Mouse (Mus musculus): Measurements from ENCODE around the gene Itga11. TPM values are rescaled to one million over a fixed set of nuclear protein-coding genes. Genes with fewer than 3 reads are reported as not detected.

The Itga11 gene
- polyA plus RNA-seq, 1 experiment from 2014 or later, result 0.45 TPM

- no peaks in the 10 kb centered on the region for H3K9me3 ChIP-seq (replicated peaks; ENCODE audit: low read length)
- no peak overlapping the region for H3K9ac ChIP-seq (ENCODE audit: low read depth, low read length)
- no peak overlapping the region for H3K4me3 ChIP-seq (replicated peaks; ENCODE audit: low read depth, low read length)
- no peaks in the 10 kb centered on the region for H3K36me3 ChIP-seq (ENCODE audit: insufficient read depth, low read length)
- 18% methylated on average over 2 of the region's 2 CpGs for WGBS
- ATAC-seq (replicated peaks; ENCODE audit: low FRiP score, low read depth) (no peak), DNase-seq (ENCODE audit: low spot score) (no peak)
- no peaks in the 10 kb centered on the region for H3K27me3 ChIP-seq (ENCODE audit: insufficient read depth, low read length)
- no peak for TF ChIP-seq CTCF (IDR thresholded peaks at IDR 0.05; ENCODE audit: low read depth)
- H3K4me1 ChIP-seq (replicated peaks; ENCODE audit: insufficient read depth, low read length), result no peaks in the 10 kb centered on the region
- no peak overlapping the region for H3K4me2 ChIP-seq (ENCODE audit: low read length)
- H3K27ac ChIP-seq, result no peak overlapping the region
Measured at GRCm38 (mm10) chr9:62663443-62663842, 14.2 kb upstream of the Itga11 start.

GRCm38 (mm10) chr9:62664115-62664725 lies 13.4 kb upstream of the Itga11 start:
- no peak overlapping the region for H3K9ac ChIP-seq (ENCODE audit: low read depth, low read length)
- H3K27me3 ChIP-seq (ENCODE audit: insufficient read depth, low read length), result no peaks in the 10 kb centered on the region
- no peak overlapping the region for H3K4me3 ChIP-seq (replicated peaks; ENCODE audit: low read depth, low read length)
- ATAC-seq (replicated peaks; ENCODE audit: low FRiP score, low read depth) (0 out of 2 replicates have a peak, but pooled peaks have one; percentile 21), DNase-seq (ENCODE audit: low spot score) (peak; percentile 59)
- H3K4me1 ChIP-seq (replicated peaks; ENCODE audit: insufficient read depth, low read length), result no peaks in the 10 kb centered on the region
- no peaks in the 10 kb centered on the region for H3K9me3 ChIP-seq (replicated peaks; ENCODE audit: low read length)
- 20% methylated on average over 10 of the region's 10 CpGs for WGBS
- no peak overlapping the region for H3K4me2 ChIP-seq (ENCODE audit: low read length)
- H3K27ac ChIP-seq, result no peak overlapping the region
- no peak for TF ChIP-seq CTCF (IDR thresholded peaks at IDR 0.05; ENCODE audit: low read depth)
- H3K36me3 ChIP-seq (ENCODE audit: insufficient read depth, low read length), result no peaks in the 10 kb centered on the region

GRCm38 (mm10) chr9:62665892-62666291 lies 11.7 kb upstream of the Itga11 start:
- no peak for ATAC-seq (replicated peaks; ENCODE audit: low FRiP score, low read depth)
- no peak for DNase-seq (ENCODE audit: low spot score)
- Histone ChIP-seq H3K4me3 (replicated peaks; ENCODE audit: low read depth, low read length) (no peak overlapping the region), H3K27ac (no peak overlapping the region), H3K9me3 (replicated peaks; ENCODE audit: low read length) (no peaks in the 10 kb centered on the region), H3K4me2 (ENCODE audit: low read length) (no peak overlapping the region), H3K4me1 (replicated peaks; ENCODE audit: insufficient read depth, low read length) (no peaks in the 10 kb centered on the region), H3K9ac (ENCODE audit: low read depth, low read length) (no peak overlapping the region), H3K27me3 (ENCODE audit: insufficient read depth, low read length) (no peaks in the 10 kb centered on the region), H3K36me3 (ENCODE audit: insufficient read depth, low read length) (no peaks in the 10 kb centered on the region)
- no peak for TF ChIP-seq CTCF (IDR thresholded peaks at IDR 0.05; ENCODE audit: low read depth)
- WGBS, result 75% methylated on average over 4 of the region's 4 CpGs

GRCm38 (mm10) chr9:62668503-62668902 lies 9.1 kb upstream of the Itga11 start:
- ATAC-seq (replicated peaks; ENCODE audit: low FRiP score, low read depth) (peak; percentile 17; the same call in 1 of the 2 replicates), DNase-seq (ENCODE audit: low spot score) (no peak)
- Histone ChIP-seq H3K4me2 (ENCODE audit: low read length) (no peak overlapping the region), H3K27me3 (ENCODE audit: insufficient read depth, low read length) (no peaks in the 10 kb centered on the region), H3K27ac (no peak overlapping the region), H3K9me3 (replicated peaks; ENCODE audit: low read length) (no peaks in the 10 kb centered on the region), H3K4me3 (replicated peaks; ENCODE audit: low read depth, low read length) (no peak overlapping the region), H3K9ac (ENCODE audit: low read depth, low read length) (no peak overlapping the region), H3K36me3 (ENCODE audit: insufficient read depth, low read length) (no peaks in the 10 kb centered on the region), H3K4me1 (replicated peaks; ENCODE audit: insufficient read depth, low read length) (no peaks in the 10 kb centered on the region)
- WGBS, result 82% methylated on average over 4 of the region's 4 CpGs
- TF ChIP-seq CTCF (IDR thresholded peaks at IDR 0.05; ENCODE audit: low read depth), result no peak

- DNase-seq (ENCODE audit: low spot score) (no peak), ATAC-seq (replicated peaks; ENCODE audit: low FRiP score, low read depth) (no peak)
- H3K4me3 ChIP-seq (replicated peaks; ENCODE audit: low read depth, low read length), result no peak overlapping the region
- H3K36me3 ChIP-seq (ENCODE audit: insufficient read depth, low read length), result no peaks in the 10 kb centered on the region
- no peak overlapping the region for H3K27ac ChIP-seq
- no peak overlapping the region for H3K9ac ChIP-seq (ENCODE audit: low read depth, low read length)
- peaks cover 2% of the 10 kb centered on the region; the same call in 1 of the 2 replicates for H3K4me1 ChIP-seq (replicated peaks; ENCODE audit: insufficient read depth, low read length)
- no peak for TF ChIP-seq CTCF (IDR thresholded peaks at IDR 0.05; ENCODE audit: low read depth)
- WGBS, result 78% methylated on average over 7 of the region's 7 CpGs
- H3K4me2 ChIP-seq (ENCODE audit: low read length), result no peak overlapping the region
- H3K9me3 ChIP-seq (replicated peaks; ENCODE audit: low read length), result no peaks in the 10 kb centered on the region
- peaks cover 5% of the 10 kb centered on the region; the same call in 1 of the 2 replicates for H3K27me3 ChIP-seq (ENCODE audit: insufficient read depth, low read length)
Measured at GRCm38 (mm10) chr9:62673241-62673640, 4.4 kb upstream of the Itga11 start.

- ATAC-seq (replicated peaks; ENCODE audit: low FRiP score, low read depth) (no peak), DNase-seq (ENCODE audit: low spot score) (no peak)
- Histone ChIP-seq H3K27me3 (ENCODE audit: insufficient read depth, low read length) (peaks cover 8% of the 10 kb centered on the region; the same call in 1 of the 2 replicates), H3K36me3 (ENCODE audit: insufficient read depth, low read length) (no peaks in the 10 kb centered on the region), H3K4me2 (ENCODE audit: low read length) (no peak overlapping the region), H3K4me1 (replicated peaks; ENCODE audit: insufficient read depth, low read length) (peaks cover 9% of the 10 kb centered on the region), H3K9ac (ENCODE audit: low read depth, low read length) (no peak overlapping the region), H3K9me3 (replicated peaks; ENCODE audit: low read length) (no peaks in the 10 kb centered on the region), H3K27ac (no peak overlapping the region), H3K4me3 (replicated peaks; ENCODE audit: low read depth, low read length) (no peak overlapping the region)
- TF ChIP-seq CTCF (IDR thresholded peaks at IDR 0.05; ENCODE audit: low read depth), result no peak
- WGBS, result 88% methylated on average over 1 of the region's 1 CpGs
Measured at GRCm38 (mm10) chr9:62675172-62675571, 2.5 kb upstream of the Itga11 start.
